Mouse (Mus musculus): ENCODE data around the gene Ush2a. TPM values are rescaled to one million over a fixed set of nuclear protein-coding genes. Genes with fewer than 3 reads are reported as not detected.

The Ush2a gene
- total and polyA plus RNA-seq, 3 experiments: 0.11 TPM; not detected in 2

DNA sequence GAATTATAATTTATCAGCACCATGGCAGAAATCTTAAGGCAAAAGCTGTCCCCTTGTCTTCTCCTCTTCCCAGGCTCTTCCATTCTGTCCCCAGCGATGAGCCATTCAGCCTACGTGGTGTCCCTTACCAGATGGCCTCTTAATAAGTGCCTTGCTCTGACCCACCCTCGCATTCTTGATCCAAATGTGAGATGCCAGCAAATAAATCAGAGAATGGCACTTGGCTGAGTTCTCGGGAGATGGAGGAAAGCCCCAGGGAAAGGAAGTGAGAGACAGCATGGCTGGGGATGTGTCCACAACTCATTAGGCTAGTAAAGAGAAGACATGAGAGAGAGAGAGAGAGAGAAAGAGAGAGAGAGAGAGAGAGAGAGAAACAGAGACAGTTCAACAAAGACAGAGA lies 305.7 kb downstream of the Ush2a start:
- Histone ChIP-seq H3K4me1 (ENCODE audit: insufficient read depth, low read depth, low read length) (no peaks in the 10 kb centered on the region), H3K9me3 (replicated peaks) (peaks cover 53% of the 10 kb centered on the region), H3K36me3 (replicated peaks) (no peaks in the 10 kb centered on the region), H3K4me3 (ENCODE audit: low read depth, low read length) (no peak overlapping the region), H3K27me3 (ENCODE audit: insufficient read depth, low read length) (no peaks in the 10 kb centered on the region)
- no peak for TF ChIP-seq TAL1 (conservative IDR thresholded peaks at IDR 0.05; ENCODE audit: low read depth, low read length)
- TF ChIP-seq GATA1 (IDR thresholded peaks at IDR 0.05; ENCODE audit: borderline replicate concordance, low read length): no peak
- no peak for TF ChIP-seq POLR2AphosphoS5 (IDR thresholded peaks at IDR 0.05; ENCODE audit: insufficient replicate concordance, low read depth, low read length)
- TF ChIP-seq GATA2 (IDR thresholded peaks at IDR 0.05; ENCODE audit: borderline replicate concordance, low read depth, low read length): no peak
- TF ChIP-seq CTCF (IDR thresholded peaks at IDR 0.05; ENCODE audit: low read depth, low read length): no peak
- no peak for DNase-seq (ENCODE audit: low spot score)
- no peak for ATAC-seq (ENCODE audit: extremely low read depth, insufficient number of reproducible peaks, low FRiP score, poor library complexity, severe bottlenecking)

DNA sequence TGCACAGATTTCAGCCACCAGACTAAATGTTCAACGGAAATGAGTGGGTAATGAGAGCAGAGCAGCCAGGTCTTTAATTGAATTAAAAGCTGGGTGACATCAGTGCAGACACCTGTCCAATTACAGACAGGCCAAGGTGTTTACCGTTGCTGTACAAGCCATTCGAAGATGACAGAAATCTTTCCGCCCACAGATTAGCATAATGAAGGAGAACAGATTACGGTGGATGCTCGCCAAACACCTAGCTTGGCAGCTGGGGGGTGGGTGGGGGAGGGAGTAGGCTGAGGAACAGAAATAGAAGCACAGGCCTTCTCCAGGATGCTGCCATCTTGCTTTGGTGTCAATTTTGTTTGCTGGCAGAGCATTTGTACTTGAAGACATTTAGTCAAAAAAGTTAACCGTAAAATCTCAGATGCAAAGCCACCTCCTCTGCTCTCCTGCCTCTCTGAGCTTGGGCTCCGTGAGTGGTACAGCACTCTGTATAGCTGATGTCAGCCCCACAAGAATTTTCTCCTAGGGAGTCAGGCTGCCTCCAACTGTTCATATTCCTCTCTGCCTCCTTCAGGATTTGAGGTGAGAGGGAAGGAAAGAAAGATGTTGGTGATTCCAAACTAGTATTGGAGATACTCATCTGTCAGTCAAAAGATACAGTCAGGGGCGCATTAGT lies 306.6 kb downstream of the Ush2a start:
- ATAC-seq (ENCODE audit: extremely low read depth, insufficient number of reproducible peaks, low FRiP score, poor library complexity, severe bottlenecking): no peak
- Histone ChIP-seq H3K27me3 (ENCODE audit: insufficient read depth, low read length) (no peaks in the 10 kb centered on the region), H3K9me3 (replicated peaks) (peaks cover 53% of the 10 kb centered on the region), H3K36me3 (replicated peaks) (no peaks in the 10 kb centered on the region), H3K4me1 (ENCODE audit: insufficient read depth, low read depth, low read length) (no peaks in the 10 kb centered on the region), H3K4me3 (ENCODE audit: low read depth, low read length) (no peak overlapping the region)
- TF ChIP-seq GATA1 (IDR thresholded peaks at IDR 0.05; ENCODE audit: borderline replicate concordance, low read length) (no peak), TAL1 (conservative IDR thresholded peaks at IDR 0.05; ENCODE audit: low read depth, low read length) (no peak), POLR2AphosphoS5 (IDR thresholded peaks at IDR 0.05; ENCODE audit: insufficient replicate concordance, low read depth, low read length) (no peak), CTCF (IDR thresholded peaks at IDR 0.05; ENCODE audit: low read depth, low read length) (no peak), GATA2 (IDR thresholded peaks at IDR 0.05; ENCODE audit: borderline replicate concordance, low read depth, low read length) (no peak)
- DNase-seq (ENCODE audit: low spot score): no peak

DNA sequence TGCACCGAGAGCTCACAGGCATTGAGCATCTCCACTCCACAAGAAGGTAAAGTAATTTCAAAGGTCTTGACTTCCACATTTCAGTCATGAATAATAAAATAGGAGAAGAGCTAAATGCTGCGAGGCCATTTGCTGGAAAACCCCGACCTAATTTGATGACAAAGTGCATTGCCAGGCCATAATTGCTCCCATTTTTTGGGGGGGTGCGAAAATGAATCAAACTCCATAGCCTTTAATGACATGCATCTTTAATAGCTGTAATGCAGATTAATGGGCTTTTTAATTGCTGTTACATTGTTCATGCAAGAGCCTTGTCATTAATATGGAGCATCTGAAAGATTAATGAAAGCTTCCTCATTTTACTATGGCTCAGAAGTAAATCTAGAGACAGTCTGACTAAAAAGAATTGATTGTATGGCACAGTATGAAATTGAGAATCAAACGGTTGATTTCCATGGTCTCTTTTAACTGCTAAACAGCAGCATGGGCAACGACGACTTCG lies 314.5 kb downstream of the Ush2a start:
- peaks cover 50% of the 10 kb centered on the region for H3K9me3 ChIP-seq (replicated peaks)
- no peaks in the 10 kb centered on the region for H3K36me3 ChIP-seq (replicated peaks)
- ATAC-seq (ENCODE audit: extremely low read depth, insufficient number of reproducible peaks, low FRiP score, poor library complexity, severe bottlenecking): no peak
- TF ChIP-seq GATA1 (IDR thresholded peaks at IDR 0.05; ENCODE audit: borderline replicate concordance, low read length): no peak
- no peak for DNase-seq (ENCODE audit: low spot score)
- no peak overlapping the region for H3K4me3 ChIP-seq (ENCODE audit: low read depth, low read length)
- no peaks in the 10 kb centered on the region for H3K27me3 ChIP-seq (ENCODE audit: insufficient read depth, low read length)
- no peaks in the 10 kb centered on the region for H3K4me1 ChIP-seq (ENCODE audit: insufficient read depth, low read depth, low read length)

DNA sequence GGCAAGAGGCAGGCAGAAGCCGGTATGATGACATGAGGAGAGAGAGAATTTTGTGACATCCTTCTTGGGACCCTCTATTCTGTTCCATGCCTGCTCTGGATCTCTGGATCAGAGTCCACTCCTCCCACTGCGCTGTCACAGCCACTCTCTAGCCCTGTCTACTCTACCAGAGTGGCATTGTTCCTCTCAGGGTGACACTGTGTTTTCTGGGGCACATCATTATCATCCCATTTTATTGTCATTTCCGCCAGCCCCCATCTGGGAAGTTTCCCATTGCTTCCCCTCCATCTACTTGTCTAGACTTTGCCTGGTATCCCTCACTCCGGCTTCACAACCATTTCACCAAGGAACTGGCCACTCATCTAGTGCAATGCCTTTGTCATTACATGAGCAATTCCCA lies 315.6 kb downstream of the Ush2a start:
- no peaks in the 10 kb centered on the region for H3K4me1 ChIP-seq (ENCODE audit: insufficient read depth, low read depth, low read length)
- TF ChIP-seq GATA2 (IDR thresholded peaks at IDR 0.05; ENCODE audit: borderline replicate concordance, low read depth, low read length): no peak
- TF ChIP-seq POLR2AphosphoS5 (IDR thresholded peaks at IDR 0.05; ENCODE audit: insufficient replicate concordance, low read depth, low read length): no peak
- no peak for TF ChIP-seq CTCF (IDR thresholded peaks at IDR 0.05; ENCODE audit: low read depth, low read length)
- no peak for TF ChIP-seq GATA1 (IDR thresholded peaks at IDR 0.05; ENCODE audit: borderline replicate concordance, low read length)
- no peak for TF ChIP-seq TAL1 (conservative IDR thresholded peaks at IDR 0.05; ENCODE audit: low read depth, low read length)
- no peaks in the 10 kb centered on the region for H3K27me3 ChIP-seq (ENCODE audit: insufficient read depth, low read length)
- H3K4me3 ChIP-seq (ENCODE audit: low read depth, low read length): no peak overlapping the region
- peaks cover 53% of the 10 kb centered on the region for H3K9me3 ChIP-seq (replicated peaks)
- ATAC-seq (ENCODE audit: extremely low read depth, insufficient number of reproducible peaks, low FRiP score, poor library complexity, severe bottlenecking): no peak
- H3K36me3 ChIP-seq (replicated peaks): no peaks in the 10 kb centered on the region
- DNase-seq (ENCODE audit: low spot score): no peak

DNA sequence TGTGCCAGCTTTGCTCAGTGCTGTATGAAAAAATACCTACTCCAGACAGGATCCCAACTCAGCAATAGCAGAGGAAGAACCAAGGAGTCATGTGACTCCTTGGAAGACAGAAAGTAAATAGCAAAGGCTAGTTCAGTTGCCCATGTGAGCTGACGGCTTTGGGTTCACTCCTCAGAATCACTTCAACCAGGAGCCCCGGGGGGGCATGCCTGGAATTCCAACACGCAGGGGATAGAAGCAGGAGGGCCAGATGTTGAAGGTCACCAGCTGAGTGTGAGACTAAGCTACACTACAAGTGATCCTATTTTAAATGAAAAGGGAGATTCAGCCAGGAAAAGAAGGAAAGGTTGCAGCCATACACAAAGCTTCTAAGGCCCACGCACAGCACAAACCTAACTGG lies 319.3 kb downstream of the Ush2a start:
- Histone ChIP-seq H3K4me1 (ENCODE audit: insufficient read depth, low read depth, low read length) (no peaks in the 10 kb centered on the region), H3K4me3 (ENCODE audit: low read depth, low read length) (no peak overlapping the region), H3K36me3 (replicated peaks) (no peaks in the 10 kb centered on the region), H3K9me3 (replicated peaks) (peaks cover 45% of the 10 kb centered on the region), H3K27me3 (ENCODE audit: insufficient read depth, low read length) (no peaks in the 10 kb centered on the region)
- DNase-seq (ENCODE audit: low spot score): no peak
- TF ChIP-seq POLR2AphosphoS5 (IDR thresholded peaks at IDR 0.05; ENCODE audit: insufficient replicate concordance, low read depth, low read length): no peak
- no peak for TF ChIP-seq GATA1 (IDR thresholded peaks at IDR 0.05; ENCODE audit: borderline replicate concordance, low read length)
- no peak for TF ChIP-seq GATA2 (IDR thresholded peaks at IDR 0.05; ENCODE audit: borderline replicate concordance, low read depth, low read length)
- TF ChIP-seq CTCF (IDR thresholded peaks at IDR 0.05; ENCODE audit: low read depth, low read length): no peak
- no peak for TF ChIP-seq TAL1 (conservative IDR thresholded peaks at IDR 0.05; ENCODE audit: low read depth, low read length)
- no peak for ATAC-seq (ENCODE audit: extremely low read depth, insufficient number of reproducible peaks, low FRiP score, poor library complexity, severe bottlenecking)

DNA sequence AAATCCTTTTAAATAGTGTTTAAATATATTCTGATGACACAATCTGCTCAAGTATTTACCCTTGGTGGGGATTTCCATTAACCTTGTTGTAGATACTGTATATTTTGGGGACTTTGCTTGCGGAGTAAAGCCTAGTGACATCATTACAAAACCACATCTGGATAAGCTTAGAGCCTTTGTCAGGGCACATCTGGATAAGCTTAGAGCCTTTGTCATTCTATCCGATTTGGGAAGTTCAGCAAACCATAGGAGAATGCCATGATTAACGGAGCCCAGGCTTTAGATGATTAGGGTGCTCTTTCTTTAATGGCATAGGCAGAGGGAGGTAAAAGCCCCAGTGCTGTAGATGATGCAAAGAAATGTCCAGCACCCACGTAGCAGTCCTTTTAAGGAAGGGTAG lies 333.4 kb downstream of the Ush2a start:
- Histone ChIP-seq H3K4me1 (ENCODE audit: insufficient read depth, low read depth, low read length) (no peaks in the 10 kb centered on the region), H3K4me3 (ENCODE audit: low read depth, low read length) (no peak overlapping the region), H3K36me3 (replicated peaks) (no peaks in the 10 kb centered on the region), H3K9me3 (replicated peaks) (peaks cover 18% of the 10 kb centered on the region), H3K27me3 (ENCODE audit: insufficient read depth, low read length) (no peaks in the 10 kb centered on the region)
- no peak for ATAC-seq (ENCODE audit: extremely low read depth, insufficient number of reproducible peaks, low FRiP score, poor library complexity, severe bottlenecking)
- no peak for DNase-seq (ENCODE audit: low spot score)
- TF ChIP-seq POLR2AphosphoS5 (IDR thresholded peaks at IDR 0.05; ENCODE audit: insufficient replicate concordance, low read depth, low read length) (no peak), GATA2 (IDR thresholded peaks at IDR 0.05; ENCODE audit: borderline replicate concordance, low read depth, low read length) (no peak), CTCF (IDR thresholded peaks at IDR 0.05; ENCODE audit: low read depth, low read length) (no peak), TAL1 (conservative IDR thresholded peaks at IDR 0.05; ENCODE audit: low read depth, low read length) (no peak), GATA1 (IDR thresholded peaks at IDR 0.05; ENCODE audit: borderline replicate concordance, low read length) (no peak)
